Comparison of ENCODE assay signal across 16 mouse cellular contexts in genomic region chr12:82710376-82710775, GRCm38 (mm10).
"Had no signal": no experiment of that assay in that cellular context is flagged by ENCODE, and none has a peak within 500 bp of the region (broad histone marks: within the 10 kb centered on the region; RNA-seq: fewer than 3 reads in every experiment).

No protein-coding gene starts in this region.

- DNase-seq: heart, postnatal 10 days; heart, postnatal 14 days; heart, postnatal 36 days; heart, postnatal 4 days; kidney, adult 11 months; kidney, adult 18-20 months; kidney, adult 2 months; kidney, adult 8-10 months; kidney, adult 9 months; kidney, postnatal 10 days; kidney, postnatal 14 days; kidney, postnatal 25 days; kidney, postnatal 36 days; kidney, postnatal 4 days; layer of hippocampus, adult 9-11 months; layer of hippocampus, postnatal 36 days had no signal
